Comparison of ENCODE assay signal across 9 mouse cellular contexts in genomic region chr17:36824005-36824404, GRCm38 (mm10). TPM values are rescaled to one million over a fixed set of nuclear protein-coding genes. Genes with fewer than 3 reads are reported as not detected.
DNase-seq lines count a peak whose midpoint lies in the region; TF ChIP-seq lines count a peak whose summit lies in the region.
"Had no signal": no experiment of that assay in that cellular context is flagged by ENCODE, and none has a peak within 500 bp of the region (broad histone marks: within the 10 kb centered on the region; RNA-seq: fewer than 3 reads in every experiment).

No protein-coding gene starts in this region.

- H3K27me3 ChIP-seq in heart, adult 2 months (ENCODE audit: control insufficient read depth, insufficient read depth, low read length) = peaks cover 1% of the 10 kb centered on the region; the same call in 1 of the 2 replicates
- H3K27me3 ChIP-seq: hindbrain, embryonic 15.5 days had no signal

- no peak for TF ChIP-seq EP300 in heart, adult 2 months (IDR thresholded peaks at IDR 0.05; ENCODE audit: insufficient read depth, low read depth, low read length)

- intact Hi-C loops in heart, adult 2 months (cut with DNase I) = no loop called here

- TF ChIP-seq CTCF in heart, adult 2 months (IDR thresholded peaks at IDR 0.05) = peak; percentile 87

- no peaks in the 10 kb centered on the region for H3K79me2 ChIP-seq in heart, adult 2 months (replicated peaks; ENCODE audit: control insufficient read depth, insufficient read depth, low read length)

- H3K4me1 ChIP-seq in heart, adult 2 months (ENCODE audit: control insufficient read depth, insufficient read depth, low read length) = no peaks in the 10 kb centered on the region; the same call in 1 of the 2 replicates
- H3K4me1 ChIP-seq: hindbrain, embryonic 15.5 days had no signal

- H3K9ac ChIP-seq in heart, adult 2 months (ENCODE audit: low read depth, low read length) = no peak overlapping the region
- H3K9ac ChIP-seq: hindbrain, embryonic 15.5 days had no signal

- no peak overlapping the region for H3K4me3 ChIP-seq in heart, adult 2 months
- H3K4me3 ChIP-seq: hindbrain, embryonic 15.5 days had no signal

- no peaks in the 10 kb centered on the region for H3K36me3 ChIP-seq in heart, adult 2 months (ENCODE audit: control insufficient read depth, insufficient read depth, low read length)
- H3K36me3 ChIP-seq: hindbrain, embryonic 15.5 days had no signal

- DNase-seq in cerebellum, adult 9-10 months = peak; percentile 53
- DNase-seq in cerebellum, adult 9-11 months = no peak
- peak; percentile 73 for DNase-seq in CD4-positive helper T cell, adult 2 months (ENCODE audit: low read depth, low spot score)
- peak; percentile 26 for DNase-seq in c-Kit-positive CD71-positive TER-119-positive erythroid progenitor cells, embryonic 14.5 days (ENCODE audit: low spot score)
- peak; percentile 51 to 65 for DNase-seq in heart, adult 2 months
- peak; percentile 35 for DNase-seq in large intestine, adult 2 months (ENCODE audit: low read depth, low spot score)
- peak; percentile 86 for DNase-seq in lung, postnatal 36 days
- DNase-seq in spleen, postnatal 36 days (ENCODE audit: low spot score in 2 of 2) = peak; percentile 45 to 54

- no peak for TF ChIP-seq POLR2A in heart, adult 2 months (IDR thresholded peaks at IDR 0.05; ENCODE audit: insufficient read depth, low read depth, low read length)

- no peak overlapping the region for H3K27ac ChIP-seq in heart, adult 2 months
- H3K27ac ChIP-seq: hindbrain, embryonic 15.5 days had no signal

RNA-seq across cellular contexts. Expression of gene H2-M10.6, which starts 12.0 kb away (rescaled TPM):
- not detected for total RNA-seq in heart, adult 2 months (2021)
- polyA plus RNA-seq in heart, adult 2 months (2012; rRNA removed) = not detected in 2 replicates
- polyA plus RNA-seq in large intestine, adult 2 months (2012; rRNA removed) = not detected in 2 replicates
- polyA plus RNA-seq: hindbrain, embryonic 15.5 days had no signal

RNA-seq across cellular contexts. Expression of gene Trim26, which starts 12.9 kb away (rescaled TPM):
- total RNA-seq in heart, adult 2 months (2021) = 10 to 100 TPM; 19.1 to 19.3 TPM
- polyA plus RNA-seq in heart, adult 2 months (2012; rRNA removed) = 17.0 and 21.7 TPM in 2 replicates
- 36.3 and 48.6 TPM in 2 replicates for polyA plus RNA-seq in large intestine, adult 2 months (2012; rRNA removed)

RNA-seq across cellular contexts. Expression of gene Trim15, which starts 43.0 kb away (rescaled TPM):
- not detected for total RNA-seq in heart, adult 2 months (2021)
- 0.10 TPM in 1 of 2 replicates, not detected in the other for polyA plus RNA-seq in heart, adult 2 months (2012; rRNA removed)
- polyA plus RNA-seq in large intestine, adult 2 months (2012; rRNA removed) = 49.0 and 59.4 TPM in 2 replicates

RNA-seq across cellular contexts. Expression of gene Trim10, which starts 45.4 kb away (rescaled TPM):
- 1 to 10 TPM in 1 of 2 experiments, under 1 TPM in 1; 0.13 to 2.1 TPM for total RNA-seq in heart, adult 2 months (2021)
- polyA plus RNA-seq in heart, adult 2 months (2012; rRNA removed) = 0.92 TPM in 1 of 2 replicates, not detected in the other
- 0.12 and 0.24 TPM in 2 replicates for polyA plus RNA-seq in large intestine, adult 2 months (2012; rRNA removed)

RNA-seq across cellular contexts. Expression of gene H2-M10.5, which starts 51.3 kb away (rescaled TPM):
- total RNA-seq in heart, adult 2 months (2021) = not detected
- not detected in 2 replicates for polyA plus RNA-seq in heart, adult 2 months (2012; rRNA removed)
- not detected in 2 replicates for polyA plus RNA-seq in large intestine, adult 2 months (2012; rRNA removed)
- polyA plus RNA-seq: hindbrain, embryonic 15.5 days had no signal

Comparison
In these comparisons a context has a peak if more than half of its experiments do, and no peak if none do; other contexts are left out.
1. RNA of gene Trim15, which starts 43.0 kb away (polyA plus RNA-seq): 49.0 to 59.4 TPM in large intestine, adult 2 months; 0.10 TPM in heart, adult 2 months; every median in the first group is over 10 times any median in the second.